Mouse (Mus musculus) G1E-ER4 (cell line): Measurements from ENCODE around the gene Notch4. TPM values are rescaled to one million over a fixed set of nuclear protein-coding genes. Genes with fewer than 3 reads are reported as not detected.

Experiments
- GATA1 ChIP-seq: IDR thresholded peaks from one replicate; pipeline ENCODE4 v1.8.0; 2012; ENCODE audit warnings: low read length, inconsistent platforms
- polyA plus RNA-seq: library from polyadenylated mRNA; stranded (reverse); fragments of >175 nt; gene quantifications from 2 replicates; pipeline ENCODE4 v1.2.3, GENCODE M21; 2012

Notch4 gene
- polyA plus RNA-seq, 1 experiment = 0.78 TPM

DNA sequence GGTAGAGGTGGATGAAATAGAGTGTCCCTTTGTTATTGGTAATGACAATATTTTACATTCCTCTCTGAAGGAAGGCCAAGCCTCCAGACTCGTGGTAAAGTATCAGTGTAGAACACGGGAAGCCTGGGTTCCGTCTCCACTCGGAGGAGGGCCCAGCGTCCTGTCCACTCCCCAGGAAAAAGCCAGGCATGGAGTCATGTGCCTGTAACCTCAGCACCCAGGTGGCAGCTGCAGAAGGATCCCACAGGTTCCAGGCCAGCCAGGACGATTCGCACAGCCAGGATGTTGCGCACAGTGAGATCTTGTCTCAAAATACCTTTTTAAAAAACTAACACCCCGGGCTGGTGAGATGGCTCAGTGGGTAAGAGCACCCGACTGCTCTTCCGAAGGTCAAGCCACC is 714 bp upstream of the Notch4 start:
- TF ChIP-seq GATA1 = no peak

DNA sequence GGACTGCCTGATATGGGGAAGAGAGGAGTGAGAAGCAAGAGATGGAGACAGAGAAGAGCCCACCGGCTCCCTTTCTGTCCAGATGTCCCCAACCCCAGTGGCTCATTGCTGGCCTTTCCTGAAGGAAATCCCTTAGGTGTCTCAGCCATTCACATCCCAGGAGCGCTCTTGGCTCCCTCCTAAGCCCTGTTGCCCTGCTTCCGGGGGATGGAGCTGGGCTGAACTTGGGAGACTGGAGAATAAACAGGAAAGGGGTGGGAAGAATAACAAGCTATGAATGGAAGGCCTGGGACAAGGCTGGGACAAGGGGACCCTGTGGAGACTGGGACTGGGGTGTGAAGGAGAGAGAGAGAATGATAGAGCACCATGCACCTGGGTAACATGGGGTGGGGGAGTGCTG is 728 bp downstream of the Notch4 start:
- no peak for TF ChIP-seq GATA1

DNA sequence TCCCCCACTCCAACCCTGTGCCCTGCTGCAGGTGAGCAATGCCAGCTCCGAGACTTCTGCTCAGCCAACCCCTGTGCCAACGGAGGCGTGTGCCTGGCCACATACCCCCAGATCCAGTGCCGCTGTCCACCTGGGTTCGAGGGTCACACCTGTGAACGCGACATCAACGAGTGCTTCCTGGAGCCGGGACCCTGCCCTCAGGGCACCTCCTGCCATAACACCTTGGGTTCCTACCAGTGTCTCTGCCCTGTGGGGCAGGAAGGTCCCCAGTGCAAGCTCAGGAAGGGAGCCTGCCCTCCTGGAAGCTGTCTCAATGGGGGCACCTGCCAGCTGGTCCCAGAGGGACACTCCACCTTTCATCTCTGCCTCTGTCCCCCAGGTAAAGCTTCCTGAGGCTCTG is 3.2 kb downstream of the Notch4 start:
- TF ChIP-seq GATA1 = no peak

DNA sequence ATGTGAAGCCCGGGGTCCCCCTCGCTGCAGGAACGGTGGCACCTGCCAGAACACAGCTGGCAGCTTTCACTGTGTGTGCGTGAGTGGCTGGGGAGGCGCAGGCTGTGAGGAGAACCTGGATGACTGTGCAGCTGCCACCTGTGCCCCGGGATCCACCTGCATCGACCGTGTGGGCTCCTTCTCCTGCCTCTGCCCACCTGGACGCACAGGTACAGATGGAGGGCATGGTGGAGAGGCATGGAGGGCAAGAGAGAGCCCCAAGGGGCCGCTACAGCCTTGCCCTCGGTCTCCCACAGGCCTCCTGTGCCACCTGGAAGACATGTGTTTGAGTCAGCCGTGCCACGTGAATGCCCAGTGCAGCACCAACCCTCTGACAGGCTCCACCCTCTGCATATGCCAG is 4.4 kb downstream of the Notch4 start:
- TF ChIP-seq GATA1 = no peak

GRCm38 (mm10) chr17:34569919-34570318 is 5.9 kb downstream of the Notch4 start:
- TF ChIP-seq GATA1 = no peak

DNA sequence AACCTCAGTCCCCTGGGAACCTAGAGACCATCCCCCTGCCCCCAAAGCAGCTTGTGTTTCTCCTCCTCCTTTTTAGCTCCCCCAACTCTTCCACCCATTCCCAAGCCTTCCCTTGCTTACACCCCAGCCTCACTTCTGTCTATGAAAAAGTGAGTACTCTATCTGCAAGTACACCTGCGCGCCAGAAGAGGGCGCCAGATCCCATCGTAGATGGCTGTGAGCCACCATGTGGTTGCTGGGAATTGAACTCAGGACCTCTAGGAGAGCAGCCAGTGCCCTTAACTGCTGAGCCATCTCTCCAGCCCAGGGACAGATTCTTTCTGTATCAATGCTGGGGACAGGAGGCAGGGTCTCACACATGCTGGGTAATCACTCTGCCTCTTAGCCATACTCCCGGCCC is 7.8 kb downstream of the Notch4 start:
- no peak for TF ChIP-seq GATA1

GRCm38 (mm10) chr17:34572361-34572760 is 8.3 kb downstream of the Notch4 start:
- TF ChIP-seq GATA1 = no peak

DNA sequence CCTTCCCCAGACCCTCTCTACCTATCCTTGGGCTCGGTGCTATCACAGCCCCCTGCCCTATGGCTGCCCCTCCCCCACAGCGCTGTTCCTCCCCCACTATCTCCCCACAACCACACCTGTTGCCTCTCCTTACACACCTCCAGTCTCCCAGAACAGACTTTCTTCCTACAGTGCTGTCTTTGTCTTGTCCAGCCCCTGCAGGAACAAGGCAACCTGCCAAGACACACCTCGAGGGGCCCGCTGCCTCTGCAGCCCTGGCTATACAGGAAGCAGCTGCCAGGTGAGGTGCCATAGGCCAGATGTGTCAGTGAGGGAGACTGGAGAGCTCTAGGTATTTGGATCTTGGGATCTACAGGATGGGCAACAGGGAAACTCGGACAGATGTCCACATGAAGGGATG is 12.5 kb downstream of the Notch4 start:
- no peak for TF ChIP-seq GATA1

- TF ChIP-seq GATA1 = no peak
Observed at GRCm38 (mm10) chr17:34578070-34578469, 14.0 kb downstream of the Notch4 start.

DNA sequence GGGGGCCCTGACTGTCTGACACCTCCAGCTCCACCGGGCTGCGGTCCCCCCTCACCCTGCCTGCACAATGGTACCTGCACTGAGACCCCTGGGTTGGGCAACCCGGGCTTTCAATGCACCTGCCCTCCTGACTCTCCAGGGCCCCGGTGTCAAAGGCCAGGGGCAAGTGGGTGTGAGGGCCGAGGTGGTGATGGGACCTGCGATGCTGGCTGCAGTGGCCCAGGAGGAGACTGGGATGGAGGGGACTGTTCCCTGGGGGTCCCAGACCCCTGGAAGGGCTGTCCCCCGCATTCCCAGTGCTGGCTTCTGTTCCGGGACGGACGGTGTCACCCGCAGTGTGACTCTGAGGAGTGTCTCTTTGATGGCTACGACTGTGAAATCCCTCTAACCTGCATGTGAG is 18.5 kb downstream of the Notch4 start:
- no peak for TF ChIP-seq GATA1

DNA sequence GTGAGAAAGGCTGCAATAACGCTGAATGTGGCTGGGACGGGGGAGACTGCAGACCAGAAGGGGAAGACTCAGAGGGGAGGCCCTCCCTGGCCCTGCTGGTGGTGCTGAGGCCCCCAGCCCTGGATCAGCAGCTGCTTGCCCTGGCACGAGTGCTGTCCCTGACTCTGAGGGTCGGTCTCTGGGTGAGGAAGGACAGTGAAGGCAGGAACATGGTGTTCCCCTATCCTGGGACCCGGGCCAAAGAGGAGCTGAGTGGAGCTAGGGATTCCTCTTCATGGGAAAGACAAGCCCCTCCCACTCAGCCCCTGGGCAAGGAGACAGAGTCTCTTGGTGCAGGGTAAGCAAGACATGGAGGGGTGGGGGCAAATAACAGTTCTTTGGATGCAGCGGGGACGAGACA is 19.3 kb downstream of the Notch4 start:
- TF ChIP-seq GATA1 = no peak

DNA sequence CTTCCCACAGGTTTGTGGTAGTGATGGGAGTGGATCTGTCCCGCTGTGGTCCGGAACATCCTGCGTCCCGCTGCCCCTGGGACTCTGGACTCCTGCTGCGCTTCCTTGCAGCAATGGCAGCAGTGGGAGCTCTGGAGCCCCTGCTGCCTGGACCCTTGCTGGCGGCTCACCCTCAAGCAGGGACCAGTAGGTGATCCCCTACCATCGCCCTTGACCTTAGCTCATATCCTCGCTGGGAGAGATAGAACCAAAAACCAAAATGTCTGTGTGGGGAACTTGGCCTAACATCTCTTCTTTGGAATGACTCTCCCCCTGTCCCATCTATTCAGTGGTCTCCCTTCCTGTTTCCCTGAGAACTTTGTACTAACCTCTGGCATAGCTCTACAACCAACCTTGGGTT is 19.8 kb downstream of the Notch4 start:
- TF ChIP-seq GATA1 = no peak

- no peak for TF ChIP-seq GATA1
Observed at GRCm38 (mm10) chr17:34585121-34585520, 21.1 kb downstream of the Notch4 start.

GRCm38 (mm10) chr17:34585877-34586771 is 22.1 kb downstream of the Notch4 start:
- TF ChIP-seq GATA1 = no peak

GRCm38 (mm10) chr17:34586796-34587422 is 22.8 kb downstream of the Notch4 start:
- no peak for TF ChIP-seq GATA1

DNA sequence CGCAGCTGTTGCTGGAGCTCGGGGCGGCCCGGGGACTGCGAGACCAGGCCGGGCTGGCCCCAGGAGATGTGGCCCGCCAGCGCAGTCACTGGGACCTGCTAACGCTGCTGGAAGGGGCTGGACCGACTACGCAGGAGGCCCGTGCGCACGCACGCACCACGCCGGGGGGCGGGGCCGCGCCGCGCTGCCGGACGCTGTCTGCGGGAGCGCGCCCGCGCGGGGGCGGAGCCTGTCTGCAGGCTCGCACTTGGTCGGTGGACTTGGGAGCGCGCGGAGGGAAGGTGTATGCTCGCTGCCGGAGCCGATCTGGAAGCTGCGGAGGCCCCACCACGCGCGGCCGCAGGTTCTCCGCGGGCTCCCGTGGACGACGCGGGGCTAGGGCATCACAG is 23.3 kb downstream of the Notch4 start:
- TF ChIP-seq GATA1 = no peak

- no peak for TF ChIP-seq GATA1
Observed at GRCm38 (mm10) chr17:34587814-34588213, 23.7 kb downstream of the Notch4 start.
